Mouse (Mus musculus): ENCODE results near the gene Fzd1.

DNA sequence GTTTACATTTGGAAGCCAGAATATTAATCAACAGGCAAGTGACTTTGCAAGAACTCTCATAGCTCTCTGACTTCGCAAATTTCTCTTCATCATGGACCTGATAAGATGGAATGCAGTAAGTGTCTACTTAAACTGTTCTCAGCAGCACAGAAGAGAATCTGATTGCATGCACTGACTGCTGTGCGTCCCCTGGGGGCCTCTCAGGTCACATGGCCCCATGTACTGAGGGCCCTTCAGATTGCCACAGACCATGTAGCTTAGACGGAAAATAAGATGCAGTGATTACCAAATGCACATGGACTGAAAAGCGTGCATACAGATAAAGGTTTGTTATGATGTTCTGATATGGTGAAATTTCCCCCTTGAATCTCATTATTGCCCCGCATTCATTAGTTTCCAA is 8.9 kb upstream of the Fzd1 start:
- TF ChIP-seq CTCF (IDR thresholded peaks at IDR 0.05; ENCODE audit: low read depth, low read length): no peak
- TF ChIP-seq GATA1 (IDR thresholded peaks at IDR 0.05; ENCODE audit: borderline replicate concordance, low read length): no peak
- TF ChIP-seq POLR2AphosphoS5 (IDR thresholded peaks at IDR 0.05; ENCODE audit: insufficient replicate concordance, low read depth, low read length): no peak
- no peak for TF ChIP-seq TAL1 (conservative IDR thresholded peaks at IDR 0.05; ENCODE audit: low read depth, low read length)
- TF ChIP-seq GATA2 (IDR thresholded peaks at IDR 0.05; ENCODE audit: borderline replicate concordance, low read depth, low read length): no peak

All from G1E (cell line).